ENCODE assay signal across 18 mouse cellular contexts in the genomic region with DNA sequence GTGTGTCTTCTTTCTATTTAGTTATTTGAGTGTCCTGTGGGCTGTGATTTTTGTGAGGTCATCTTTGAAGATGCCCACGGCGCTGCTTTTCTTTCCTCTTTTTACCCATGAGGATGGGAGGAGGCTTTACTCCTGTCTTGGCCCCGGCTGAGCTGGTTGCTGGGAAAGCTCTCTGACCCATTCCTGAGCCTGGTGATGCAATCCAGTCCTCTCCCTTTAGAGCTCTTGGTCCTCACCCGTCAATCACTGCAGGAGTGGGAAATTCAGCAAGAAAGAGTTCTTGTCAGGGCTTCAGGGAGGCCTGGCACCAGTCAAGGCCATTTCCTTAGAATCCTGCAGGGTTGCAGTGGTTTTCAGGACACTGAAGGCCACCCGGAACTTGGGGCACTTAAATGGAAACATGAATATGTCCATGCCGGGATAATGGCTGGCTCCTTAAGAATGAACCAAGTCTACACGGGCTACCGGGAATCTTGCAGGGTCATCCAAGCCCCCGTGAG. TPM values are rescaled to one million over a fixed set of nuclear protein-coding genes. Genes with fewer than 3 reads are reported as not detected.
DNase-seq lines count a peak whose midpoint lies in the region.
"Had no signal": no experiment of that assay in that cellular context is flagged by ENCODE, and none has a peak within 500 bp of the region (broad histone marks: within the 10 kb centered on the region; RNA-seq: fewer than 3 reads in every experiment).

No protein-coding gene starts in this region.

- WGBS in limb, embryonic 10.5 days, result 86% methylated on average over 9 of the region's 9 CpGs

- peak overlapping the region; percentile 75; the same call in 1 of the 2 replicates for H3K27ac ChIP-seq in limb, embryonic 10.5 days
- H3K27ac ChIP-seq: forebrain, embryonic 12.5 days; heart, embryonic 13.5 days; hindbrain, embryonic 13.5 days; hindbrain, postnatal 0 days had no signal

- H3K27me3 ChIP-seq in limb, embryonic 10.5 days (ENCODE audit: low read depth, poor library complexity, severe bottlenecking), result no peaks in the 10 kb centered on the region
- H3K27me3 ChIP-seq: embryonic facial prominence, embryonic 13.5 days; forebrain, embryonic 12.5 days; heart, embryonic 13.5 days; hindbrain, embryonic 13.5 days; Patski had no signal

- H3K36me3 ChIP-seq in limb, embryonic 10.5 days, result no peaks in the 10 kb centered on the region
- H3K36me3 ChIP-seq: embryonic facial prominence, embryonic 13.5 days; forebrain, embryonic 12.5 days; heart, embryonic 13.5 days; hindbrain, embryonic 13.5 days had no signal

- DNase-seq in adrenal gland, adult (ENCODE audit: inconsistent age in 2 of 2, low spot score in 1 of 2), result peak; percentile 32 to 80
- DNase-seq in adrenal gland, postnatal 4 days (ENCODE audit: low spot score in 2 of 2), result no peak
- DNase-seq in 3T3-L1 (ENCODE audit: low read depth, low spot score), result peak; percentile 34
- DNase-seq in adrenal gland, postnatal 10 days, result peak; percentile 46
- DNase-seq in limb, embryonic 10.5 days (ENCODE audit: low spot score), result no peak
- no peak for DNase-seq in cerebellum, postnatal 14 days
- DNase-seq in cerebellum, adult 8-10 months, result no peak
- DNase-seq: cerebellum, adult 2 months; cerebellum, postnatal 36 days; gastrocnemius, postnatal 25 days; heart, postnatal 36 days; kidney, adult 18-20 months had no signal

- 0 out of 2 replicates have a peak, but pooled peaks cover 3% of the 10 kb centered on the region for H3K9me3 ChIP-seq in limb, embryonic 10.5 days (replicated peaks)
- H3K9me3 ChIP-seq: forebrain, embryonic 12.5 days had no signal

- peaks cover 34% of the 10 kb centered on the region for H3K4me1 ChIP-seq in limb, embryonic 10.5 days
- H3K4me1 ChIP-seq: heart, embryonic 13.5 days had no signal

- no peak overlapping the region for H3K4me3 ChIP-seq in limb, embryonic 10.5 days
- H3K4me3 ChIP-seq: embryonic facial prominence, embryonic 13.5 days; forebrain, embryonic 12.5 days; heart, embryonic 13.5 days; hindbrain, embryonic 13.5 days had no signal

RNA-seq across cellular contexts. Expression of a gene that starts 55.2 kb away (rescaled TPM):
- total RNA-seq in adrenal gland, postnatal 4 days (2021), result 10 to 100 TPM; 19.0 to 25.7 TPM
- 10 to 100 TPM; 18.3 to 19.9 TPM for total RNA-seq in adrenal gland, postnatal 10 days (2021)
- 6.2 and 6.5 TPM in 2 replicates for polyA plus RNA-seq in limb, embryonic 10.5 days (2016; fragmentation: Nextera tagmentation; extraction: Ambion mirVana)

Comparison
In these comparisons a context has a peak if more than half of its experiments do, and no peak if none do; other contexts are left out.
1. DNase-seq: peak in adrenal gland, adult (2 of 2), 3T3-L1 (single experiment) and adrenal gland, postnatal 10 days (single experiment); none in adrenal gland, postnatal 4 days (0 of 2), limb, embryonic 10.5 days (single experiment), cerebellum, postnatal 14 days (0 of 2) and cerebellum, adult 8-10 months (single experiment).